In genomic region chr9:44045158-44045883, GRCm38 (mm10) we compare ENCODE assay signal across 22 mouse cellular contexts. TPM values are rescaled to one million over a fixed set of nuclear protein-coding genes. Genes with fewer than 3 reads are reported as not detected.
A peak's percentile ranks its signal among the peaks of the same experiment; 100 is the strongest.
DNase-seq lines count a peak whose midpoint lies in the region; TF ChIP-seq lines count a peak whose summit lies in the region.
"Had no signal": no experiment of that assay in that cellular context is flagged by ENCODE, and none has a peak within 500 bp of the region (broad histone marks: within the 10 kb centered on the region; RNA-seq: fewer than 3 reads in every experiment).

No protein-coding gene starts in this region.

- no peak overlapping the region for H3K27ac ChIP-seq in embryonic fibroblast, embryonic 13.5 days (ENCODE audit: insufficient read depth, low read length)
- H3K27ac ChIP-seq: embryonic facial prominence, embryonic 12.5 days; hindbrain, embryonic 13.5 days; intestine, embryonic 15.5 days; kidney, postnatal 0 days; limb, embryonic 13.5 days; liver, embryonic 13.5 days; neural tube, embryonic 15.5 days had no signal

- TF ChIP-seq POLR2A in embryonic fibroblast, embryonic 13.5 days (IDR thresholded peaks at IDR 0.05; ENCODE audit: low read depth, low read length), result no peak

- peak; percentile 100 for DNase-seq in heart, adult 11 months
- no peak for DNase-seq in heart, postnatal 10 days
- DNase-seq in kidney, adult 11 months, result peak; percentile 92
- DNase-seq in kidney, postnatal 14 days, result no peak
- peak; percentile 96 for DNase-seq in left cerebral cortex, adult 11 months (ENCODE audit: low spot score)
- no peak for DNase-seq in left cerebral cortex, adult 8-10 months (ENCODE audit: low spot score in 2 of 2)
- DNase-seq in lung, postnatal 4 days, result no peak
- DNase-seq: adrenal gland, adult 8-10 months; gastrocnemius, postnatal 36 days; liver, embryonic 13.5 days; lung, embryonic 14.5 days; lung, postnatal 36 days had no signal

- intact Hi-C loops in heart, postnatal 10 days (cut with DNase I), result no loop called here

- H3K4me3 ChIP-seq in embryonic fibroblast, embryonic 13.5 days (ENCODE audit: insufficient read depth, low read length), result peak overlapping the region; percentile 59
- H3K4me3 ChIP-seq: embryonic facial prominence, embryonic 12.5 days; heart, embryonic 12.5 days; hindbrain, embryonic 13.5 days; intestine, embryonic 15.5 days; liver, embryonic 13.5 days had no signal

- TF ChIP-seq CTCF in embryonic fibroblast, embryonic 13.5 days (IDR thresholded peaks at IDR 0.05; ENCODE audit: borderline replicate concordance, insufficient read depth, low read length), result no peak

- peaks cover 6% of the 10 kb centered on the region; the same call in 1 of the 2 replicates for H3K4me1 ChIP-seq in embryonic fibroblast, embryonic 13.5 days (ENCODE audit: control insufficient read depth, insufficient read depth, low read length)
- H3K4me1 ChIP-seq: liver, embryonic 13.5 days had no signal

RNA-seq across cellular contexts. Expression of gene Thy1, which starts 2.1 kb away (rescaled TPM):
- 10 to 100 TPM; 31.3 to 32.3 TPM for total RNA-seq in heart, postnatal 10 days (2021)
- 1,000 to 10,000 TPM in 2 of 4 experiments, 100 to 1,000 TPM in 2; 845 to 4,044 (median 2,168) TPM for total RNA-seq in left cerebral cortex, adult 8-10 months (2022)
- 930 and 1,281 TPM in 2 replicates for polyA plus RNA-seq in embryonic fibroblast, embryonic 13.5 days (2011; ENCODE audit: insufficient read length, low read depth, missing spikeins)

RNA-seq across cellular contexts. Expression of gene Usp2, which starts 21.5 kb away (rescaled TPM):
- total RNA-seq in heart, postnatal 10 days (2021), result 100 to 1,000 TPM; 102 to 150 TPM
- 100 to 1,000 TPM; 118 to 172 (median 123) TPM for total RNA-seq in left cerebral cortex, adult 8-10 months (2022)
- polyA plus RNA-seq in embryonic fibroblast, embryonic 13.5 days (2011; ENCODE audit: insufficient read length, low read depth, missing spikeins), result 6.5 and 6.6 TPM in 2 replicates

RNA-seq across cellular contexts. Expression of gene Mfrp, which starts 56.2 kb away (rescaled TPM):
- total RNA-seq in heart, postnatal 10 days (2021), result not detected
- total RNA-seq in left cerebral cortex, adult 8-10 months (2022), result 1 to 10 TPM in 2 of 4 experiments, under 1 TPM in 2; 0.30 to 3.6 (median 0.95) TPM
- 0.12 TPM in 1 of 2 replicates, not detected in the other for polyA plus RNA-seq in embryonic fibroblast, embryonic 13.5 days (2011; ENCODE audit: insufficient read length, low read depth, missing spikeins)
- total RNA-seq: common myeloid progenitor, adult 5-6 weeks; gastrocnemius, postnatal 36 days had no signal
- polyA plus RNA-seq: forebrain, embryonic 16.5 days; heart, embryonic 12.5 days; liver, embryonic 13.5 days had no signal

Comparison
In these comparisons a context has a peak if more than half of its experiments do, and no peak if none do; other contexts are left out.
1. DNase-seq: peak in heart, adult 11 months (single experiment), kidney, adult 11 months (single experiment) and left cerebral cortex, adult 11 months (single experiment); none in heart, postnatal 10 days (0 of 2), kidney, postnatal 14 days (single experiment), left cerebral cortex, adult 8-10 months (0 of 2) and lung, postnatal 4 days (0 of 2).
2. RNA of gene Thy1, which starts 2.1 kb away (total RNA-seq): 845 to 4,044 TPM in left cerebral cortex, adult 8-10 months; 31.3 to 32.3 TPM in heart, postnatal 10 days; every median in the first group is over 10 times any median in the second.